14 mouse cellular contexts compared by ENCODE assay signal in the genomic region with DNA sequence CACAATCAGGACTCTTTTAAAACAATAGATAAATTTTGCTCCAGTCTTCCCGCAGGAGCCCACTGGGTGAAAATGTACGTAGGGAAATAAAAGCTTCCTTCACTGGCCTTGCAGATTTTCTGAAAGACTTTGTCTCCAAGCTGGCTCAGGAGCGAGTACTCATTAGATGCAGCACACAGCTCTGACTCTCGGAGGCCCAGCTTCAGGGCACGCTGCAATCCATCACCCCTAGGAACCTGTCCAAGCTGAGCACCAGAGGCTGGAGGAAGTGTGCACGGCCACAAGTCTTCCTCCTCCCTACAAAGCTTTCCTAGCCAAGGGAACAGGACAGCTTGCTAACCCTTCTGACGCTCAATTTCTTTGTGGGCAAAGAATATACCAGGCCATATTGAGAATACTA. TPM values are rescaled to one million over a fixed set of nuclear protein-coding genes. Genes with fewer than 3 reads are reported as not detected.
A peak's percentile ranks its signal among the peaks of the same experiment; 100 is the strongest.
DNase-seq lines count a peak whose midpoint lies in the region; ATAC-seq and TF ChIP-seq lines count a peak whose summit lies in the region.
"Had no signal": no experiment of that assay in that cellular context is flagged by ENCODE, and none has a peak within 500 bp of the region (broad histone marks: within the 10 kb centered on the region; RNA-seq: fewer than 3 reads in every experiment).

No protein-coding gene starts in this region.

- intact Hi-C loops in left cerebral cortex, adult 2 months (cut with DNase I), result loop anchor here (2.0 kb wide), 1 partner anchor 38 kb away; the partner anchor contains the start of gene Rgma

- no peak overlapping the region for H3K9ac ChIP-seq in hindbrain, embryonic 16.5 days (ENCODE audit: low read depth, low read length)
- no peak overlapping the region for H3K9ac ChIP-seq in neural tube, embryonic 15.5 days (replicated peaks)
- H3K9ac ChIP-seq: liver, embryonic 12.5 days; midbrain, embryonic 13.5 days had no signal

- H3K36me3 ChIP-seq in hindbrain, embryonic 16.5 days (ENCODE audit: control insufficient read depth, insufficient read depth, low read length), result no peaks in the 10 kb centered on the region
- no peaks in the 10 kb centered on the region for H3K36me3 ChIP-seq in neural tube, embryonic 15.5 days
- H3K36me3 ChIP-seq: liver, embryonic 12.5 days; midbrain, embryonic 13.5 days had no signal

- DNase-seq in left cerebral cortex, adult 2 months (ENCODE audit: extremely low spot score in 1 of 2, low spot score in 2 of 2), result peak in 1 of 2 experiments; percentile 14
- DNase-seq in left cerebral cortex, adult 9 months (ENCODE audit: low spot score in 2 of 2), result no peak
- DNase-seq in embryo, embryonic 9.5 days (ENCODE audit: extremely low spot score), result peak; percentile 29
- no peak for DNase-seq in lung, postnatal 25 days (ENCODE audit: low spot score)
- no peak for DNase-seq in yolk sac, embryonic 10.5 days (ENCODE audit: low spot score)
- DNase-seq: kidney, postnatal 36 days; lung, postnatal 10 days; right cerebral cortex, postnatal 14 days had no signal

- H3K27ac ChIP-seq in left cerebral cortex, adult 2 months, result peak overlapping the region; percentile 32; the same call in 1 of the 2 replicates
- H3K27ac ChIP-seq in hindbrain, embryonic 16.5 days (ENCODE audit: low read depth, low read length), result peak overlapping the region; percentile 66
- peak overlapping the region; percentile 69 for H3K27ac ChIP-seq in neural tube, embryonic 15.5 days (replicated peaks)
- H3K27ac ChIP-seq: liver, embryonic 12.5 days; midbrain, embryonic 13.5 days had no signal

- H3K4me3 ChIP-seq in left cerebral cortex, adult 2 months, result no peak overlapping the region
- H3K4me3 ChIP-seq in hindbrain, embryonic 16.5 days (ENCODE audit: low read length), result no peak overlapping the region
- H3K4me3 ChIP-seq in neural tube, embryonic 15.5 days (replicated peaks), result no peak overlapping the region
- H3K4me3 ChIP-seq: liver, embryonic 12.5 days; midbrain, embryonic 13.5 days had no signal

- H3K9me3 ChIP-seq in hindbrain, embryonic 16.5 days (ENCODE audit: control insufficient read depth, low read length), result no peaks in the 10 kb centered on the region
- no peaks in the 10 kb centered on the region for H3K9me3 ChIP-seq in neural tube, embryonic 15.5 days (replicated peaks)
- H3K9me3 ChIP-seq: liver, embryonic 12.5 days; midbrain, embryonic 13.5 days had no signal

- 27% methylated on average over 7 of the region's 7 CpGs for WGBS in hindbrain, embryonic 16.5 days
- whole genome bisulfite sequencing in neural tube, embryonic 15.5 days, result 21% methylated on average over 7 of the region's 7 CpGs

- TF ChIP-seq CTCF in left cerebral cortex, adult 2 months (IDR thresholded peaks at IDR 0.05), result no peak

- ATAC-seq in hindbrain, embryonic 16.5 days, result peak; percentile 83
- no peak; the same call in 1 of the 2 replicates for ATAC-seq in neural tube, embryonic 15.5 days (ENCODE audit: low FRiP score)
- ATAC-seq: liver, embryonic 12.5 days; midbrain, embryonic 13.5 days had no signal

- H3K27me3 ChIP-seq in hindbrain, embryonic 16.5 days (replicated peaks; ENCODE audit: control insufficient read depth, insufficient read depth, low read length), result no peaks in the 10 kb centered on the region
- H3K27me3 ChIP-seq in neural tube, embryonic 15.5 days (replicated peaks), result no peaks in the 10 kb centered on the region
- H3K27me3 ChIP-seq: liver, embryonic 12.5 days had no signal

- no peak overlapping the region for H3K4me2 ChIP-seq in hindbrain, embryonic 16.5 days (ENCODE audit: low read length)
- H3K4me2 ChIP-seq in neural tube, embryonic 15.5 days, result no peak overlapping the region
- H3K4me2 ChIP-seq: liver, embryonic 12.5 days; midbrain, embryonic 13.5 days had no signal

- peaks cover 19% of the 10 kb centered on the region for H3K4me1 ChIP-seq in hindbrain, embryonic 16.5 days (ENCODE audit: control insufficient read depth, insufficient read depth, low read depth, low read length)
- H3K4me1 ChIP-seq in neural tube, embryonic 15.5 days, result peaks cover 33% of the 10 kb centered on the region
- H3K4me1 ChIP-seq: liver, embryonic 12.5 days had no signal

RNA-seq across cellular contexts. Expression of gene Rgma, which starts 38.9 kb away (rescaled TPM):
- 10 to 100 TPM; 52.3 to 54.6 TPM for total RNA-seq in left cerebral cortex, adult 2 months (2021)
- 30.9 and 39.8 TPM in 2 replicates for polyA plus RNA-seq in hindbrain, embryonic 16.5 days (2015; fragmentation: Nextera tagmentation; extraction: Ambion mirVana)
- 32.3 and 32.7 TPM in 2 replicates for polyA plus RNA-seq in neural tube, embryonic 15.5 days (2015; fragmentation: Nextera tagmentation; extraction: Ambion mirVana)
- total RNA-seq: common myeloid progenitor, adult 5-6 weeks; hematopoietic stem cell, adult 5-6 weeks had no signal
